Mouse (Mus musculus) midbrain, embryonic 11.5 days (tissue): ENCODE data around the gene C2cd2. TPM values are rescaled to one million over a fixed set of nuclear protein-coding genes. Genes with fewer than 3 reads are reported as not detected.

Experiments
- ATAC-seq: fragments of 200-750 bp; cut with Nextera tagmentation; 2 replicates; pipeline ENCODE4 v1.8.0; 2017; ENCODE audit warnings: moderate TSS enrichment, moderate library complexity; ENCODE audit not compliant: low FRiP score
- DNase-seq: peaks from one replicate; pipeline ENCODE4 v3.0.0; 2015; ENCODE audit warnings: low spot score; ENCODE audit errors: missing footprints
- H3K27ac ChIP-seq: fragments of 300-500 bp; sonication (generic); 2 replicates; pipeline ENCODE4 v1.5.1; 2014; ENCODE audit warnings: low read depth, low read length
- H3K27me3 ChIP-seq: fragments of 300-500 bp; sonication (generic); 2 replicates; pipeline ENCODE4 v1.6.1; 2014; ENCODE audit warnings: mild to moderate bottlenecking, low read length, moderate library complexity, mixed read lengths; ENCODE audit not compliant: control insufficient read depth, insufficient read depth
- H3K36me3 ChIP-seq: fragments of 300-500 bp; sonication (generic); 2 replicates; pipeline ENCODE4 v1.6.1; 2014; ENCODE audit warnings: mild to moderate bottlenecking, low read length, moderate library complexity, mixed read lengths; ENCODE audit not compliant: control insufficient read depth, insufficient read depth
- H3K4me1 ChIP-seq: fragments of 300-500 bp; sonication (generic); 2 replicates; pipeline ENCODE4 v1.6.1; 2014; ENCODE audit warnings: low read length; ENCODE audit not compliant: control insufficient read depth, insufficient read depth
- H3K4me2 ChIP-seq: fragments of 300-500 bp; sonication (generic); 2 replicates; pipeline ENCODE4 v1.6.1; 2014; ENCODE audit warnings: mild to moderate bottlenecking, moderate library complexity
- H3K4me3 ChIP-seq: fragments of 300-500 bp; sonication (generic); 2 replicates; pipeline ENCODE4 v1.5.1; 2014; ENCODE audit warnings: low read depth, low read length
- H3K9ac ChIP-seq: fragments of 300-500 bp; sonication (generic); 2 replicates; pipeline ENCODE4 v1.6.1; 2014; ENCODE audit warnings: low read length
- H3K9me3 ChIP-seq: fragments of 300-500 bp; sonication (generic); 2 replicates; pipeline ENCODE4 v1.6.1; 2016; ENCODE audit warnings: low read length; ENCODE audit not compliant: control insufficient read depth
- WGBS: fragments of 180-500 bp; shearing (Covaris S2); extraction: QIAGEN DNeasy Blood & Tissue Kit; methylation state at CpG from one replicate; pipeline ENCODE4 v1.1.7; 2014; 5-methylcytosine and 5-hydroxymethylcytosine counted together
- microRNA-seq: library from miRNA; unstranded; fragments of <30 nt; microRNA quantifications from one replicate; pipeline ENCODE4, GENCODE M21; 2017
- polyA plus RNA-seq: library from polyadenylated mRNA; unstranded; fragments of >200 nt; fragmentation: Nextera tagmentation; extraction: Ambion mirVana; gene quantifications from 2 replicates; pipeline ENCODE4 v1.2.1, GENCODE M21; 2014

The C2cd2 gene
- polyA plus RNA-seq, 1 experiment from 2014 or later = 17.7 TPM

- Histone ChIP-seq H3K4me1 (no peaks in the 10 kb centered on the region), H3K4me2 (no peak overlapping the region), H3K9ac (no peak overlapping the region), H3K27me3 (no peaks in the 10 kb centered on the region), H3K36me3 (peaks cover 30% of the 10 kb centered on the region), H3K4me3 (no peak overlapping the region), H3K9me3 (no peaks in the 10 kb centered on the region), H3K27ac (no peak overlapping the region)
- no peak for DNase-seq
- 97% methylated on average over 1 of the region's 1 CpGs for WGBS
- no peak for ATAC-seq
Measured at GRCm38 (mm10) chr16:97817414-97817813, 145.0 kb downstream of the C2cd2 start.

GRCm38 (mm10) chr16:97815269-97815668, 147.1 kb downstream of the C2cd2 start:
- WGBS = 85% methylated on average over 5 of the region's 5 CpGs
- peaks cover 36% of the 10 kb centered on the region for H3K36me3 ChIP-seq
- no peak for DNase-seq

GRCm38 (mm10) chr16:97814060-97814459, 148.3 kb downstream of the C2cd2 start:
- peaks cover 40% of the 10 kb centered on the region for H3K36me3 ChIP-seq
- no peak overlapping the region for H3K27ac ChIP-seq
- no peaks in the 10 kb centered on the region for H3K4me1 ChIP-seq
- no peak overlapping the region for H3K9ac ChIP-seq
- no peak for DNase-seq
- no peaks in the 10 kb centered on the region for H3K9me3 ChIP-seq
- no peak for ATAC-seq
- no peak overlapping the region for H3K4me3 ChIP-seq
- WGBS = 91% methylated on average over 2 of the region's 2 CpGs
- no peaks in the 10 kb centered on the region for H3K27me3 ChIP-seq
- H3K4me2 ChIP-seq = no peak overlapping the region

More at GRCm38 (mm10) chr16:97815269-97815668, 147.1 kb downstream of the C2cd2 start:
- Histone ChIP-seq H3K4me2 (no peak overlapping the region), H3K27me3 (no peaks in the 10 kb centered on the region), H3K4me1 (no peaks in the 10 kb centered on the region), H3K9me3 (no peaks in the 10 kb centered on the region), H3K27ac (no peak overlapping the region), H3K9ac (no peak overlapping the region), H3K4me3 (no peak overlapping the region)
- no peak for ATAC-seq

- Histone ChIP-seq H3K4me3 (no peak overlapping the region), H3K9ac (no peak overlapping the region), H3K36me3 (peaks cover 49% of the 10 kb centered on the region), H3K9me3 (no peaks in the 10 kb centered on the region), H3K27me3 (no peaks in the 10 kb centered on the region), H3K4me1 (no peaks in the 10 kb centered on the region), H3K27ac (no peak overlapping the region), H3K4me2 (no peak overlapping the region)
- ATAC-seq (no peak), DNase-seq (no peak)
- WGBS = 94% methylated on average over 3 of the region's 3 CpGs
Measured at GRCm38 (mm10) chr16:97808881-97809280, 153.5 kb downstream of the C2cd2 start.

GRCm38 (mm10) chr16:97805646-97806045, 156.8 kb downstream of the C2cd2 start:
- no peaks in the 10 kb centered on the region for H3K27me3 ChIP-seq
- H3K4me1 ChIP-seq = no peaks in the 10 kb centered on the region
- no peak overlapping the region for H3K4me3 ChIP-seq
- no peak overlapping the region for H3K9ac ChIP-seq
- H3K9me3 ChIP-seq = no peaks in the 10 kb centered on the region
- no peak overlapping the region for H3K4me2 ChIP-seq
- no peak for DNase-seq
- H3K36me3 ChIP-seq = peaks cover 36% of the 10 kb centered on the region
- no peak for ATAC-seq
- H3K27ac ChIP-seq = no peak overlapping the region
- WGBS = 91% methylated on average over 3 of the region's 3 CpGs

Small RNAs within 50 kb of the gene (microRNA-seq; reads per million reads assigned to microRNA genes)
- gene Mir6964 = not detected

Other genes starting within 250 kb of the C2cd2 start
- gene Ripk4, start 198.8 kb downstream of the C2cd2 start, polyA plus RNA-seq = 0.57 and 0.94 TPM in 2 replicates
- 12.0 and 12.2 TPM in 2 replicates for gene Prdm15, start 110.7 kb downstream of the C2cd2 start, polyA plus RNA-seq
- gene Zbtb21, start within 50 bp of the C2cd2 start, polyA plus RNA-seq = 13.2 and 13.5 TPM in 2 replicates
- gene B230307C23Rik, start 34.7 kb upstream of the C2cd2 start, polyA plus RNA-seq = 19.3 and 21.5 TPM in 2 replicates
- gene A630089N07Rik, start 119.9 kb upstream of the C2cd2 start, polyA plus RNA-seq = 23.7 and 26.9 TPM in 2 replicates